Mouse (Mus musculus) megakaryocyte, adult 5-6 weeks (primary cell): ENCODE results near the gene Gabbr2. TPM values are rescaled to one million over a fixed set of nuclear protein-coding genes. Genes with fewer than 3 reads are reported as not detected.
A peak's percentile ranks its signal among the peaks of the same experiment; 100 is the strongest.
"Not testable (repeated sequence)": the region's sequence is repeated elsewhere in the genome, so short reads cannot be mapped to it uniquely, and the experiment has no call there.

Source experiments
- ATAC-seq: 2 replicates; pipeline ENCODE4 v1.8.0; 2016; ENCODE audit warnings: mild to moderate bottlenecking, inconsistent platforms; ENCODE audit not compliant: poor library complexity, severe bottlenecking
- total RNA-seq, 2 experiments: library from RNA; stranded (forward) in 1 of 2; stranded (reverse) in 1 of 2; fragments of 153-499, 151-499 nt in 1 of 2; fragments of 221-1000, 200-1000 nt in 1 of 2; gene quantifications; 2 replicates each; pipeline versions ENCODE4 v1.2.3 to v1.2.4; 2015 to 2017

Gabbr2 gene
- total RNA-seq, 2 experiments from 2014 or later = not detected

GRCm38 (mm10) chr4:46633565-46633964 lies 358.1 kb downstream of the Gabbr2 start:
- not testable (repeated sequence) for ATAC-seq

- ATAC-seq = no peak
Measured at GRCm38 (mm10) chr4:46632465-46632864, 359.2 kb downstream of the Gabbr2 start.

GRCm38 (mm10) chr4:46630390-46630789 lies 361.3 kb downstream of the Gabbr2 start:
- peak; percentile 95 for ATAC-seq

GRCm38 (mm10) chr4:46628873-46629272 lies 362.8 kb downstream of the Gabbr2 start:
- no peak for ATAC-seq

GRCm38 (mm10) chr4:46628081-46628480 lies 363.6 kb downstream of the Gabbr2 start:
- ATAC-seq = no peak

GRCm38 (mm10) chr4:46625101-46625500 lies 366.6 kb downstream of the Gabbr2 start:
- ATAC-seq = no peak

GRCm38 (mm10) chr4:46623007-46623406 lies 368.7 kb downstream of the Gabbr2 start:
- no peak for ATAC-seq

- no peak for ATAC-seq
Measured at GRCm38 (mm10) chr4:46620946-46621345, 370.7 kb downstream of the Gabbr2 start.

GRCm38 (mm10) chr4:46620330-46620729 lies 371.3 kb downstream of the Gabbr2 start:
- ATAC-seq = no peak

- ATAC-seq = no peak
Measured at GRCm38 (mm10) chr4:46618196-46618817, 373.4 kb downstream of the Gabbr2 start.

- no peak for ATAC-seq
Measured at GRCm38 (mm10) chr4:46617408-46617807, 374.3 kb downstream of the Gabbr2 start.

- peak; percentile 77 for ATAC-seq
Measured at GRCm38 (mm10) chr4:46614641-46615040, 377.0 kb downstream of the Gabbr2 start.

GRCm38 (mm10) chr4:46613618-46614017 lies 378.1 kb downstream of the Gabbr2 start:
- no peak for ATAC-seq

Other genes starting within 250 kb of the Gabbr2 start
- gene Anks6, start 65.6 kb upstream of the Gabbr2 start, total RNA-seq (2015) = 0.16 and 0.41 TPM in 2 replicates
- 0.28 and 0.44 TPM in 2 replicates for gene Anks6, start 65.6 kb upstream of the Gabbr2 start, total RNA-seq (2017)
- 0.84 and 1.5 TPM in 2 replicates for gene Galnt12, start 100.0 kb upstream of the Gabbr2 start, total RNA-seq (2015)
- 2.7 and 3.0 TPM in 2 replicates for gene Galnt12, start 100.0 kb upstream of the Gabbr2 start, total RNA-seq (2017)
- not detected in 2 replicates for gene Col15a1, start 216.3 kb upstream of the Gabbr2 start, total RNA-seq (2015)
- gene Col15a1, start 216.3 kb upstream of the Gabbr2 start, total RNA-seq (2017) = 0.04 TPM in 1 of 2 replicates, not detected in the other